Mouse (Mus musculus): Measurements from ENCODE around the gene Cdh16. TPM values are rescaled to one million over a fixed set of nuclear protein-coding genes. Genes with fewer than 3 reads are reported as not detected.

Cdh16 gene
- polyA plus RNA-seq, 1 experiment: not detected

GRCm38 (mm10) chr8:104560731-104561130, 63.5 kb downstream of the Cdh16 start:
- TF ChIP-seq CTCF (IDR thresholded peaks at IDR 0.05; ENCODE audit: borderline replicate concordance, insufficient read depth, low read length) (no peak), POLR2A (IDR thresholded peaks at IDR 0.05; ENCODE audit: low read depth, low read length) (no peak)
- Histone ChIP-seq H3K27ac (ENCODE audit: insufficient read depth, low read length) (no peak overlapping the region), H3K4me3 (ENCODE audit: insufficient read depth, low read length) (no peak overlapping the region), H3K4me1 (ENCODE audit: control insufficient read depth, insufficient read depth, low read length) (no peaks in the 10 kb centered on the region)

GRCm38 (mm10) chr8:104557226-104557625, 67.0 kb downstream of the Cdh16 start:
- Histone ChIP-seq H3K27ac (ENCODE audit: insufficient read depth, low read length) (no peak overlapping the region), H3K4me1 (ENCODE audit: control insufficient read depth, insufficient read depth, low read length) (no peaks in the 10 kb centered on the region)
- no peak for TF ChIP-seq POLR2A (IDR thresholded peaks at IDR 0.05; ENCODE audit: low read depth, low read length)
- no peak for TF ChIP-seq CTCF (IDR thresholded peaks at IDR 0.05; ENCODE audit: borderline replicate concordance, insufficient read depth, low read length)

GRCm38 (mm10) chr8:104555191-104555590, 69.0 kb downstream of the Cdh16 start:
- no peak overlapping the region for H3K4me3 ChIP-seq (ENCODE audit: insufficient read depth, low read length)
- TF ChIP-seq POLR2A (IDR thresholded peaks at IDR 0.05; ENCODE audit: low read depth, low read length): no peak
- no peak overlapping the region for H3K27ac ChIP-seq (ENCODE audit: insufficient read depth, low read length)

More at GRCm38 (mm10) chr8:104557226-104557625, 67.0 kb downstream of the Cdh16 start:
- no peak overlapping the region for H3K4me3 ChIP-seq (ENCODE audit: insufficient read depth, low read length)

More at GRCm38 (mm10) chr8:104555191-104555590, 69.0 kb downstream of the Cdh16 start:
- H3K4me1 ChIP-seq (ENCODE audit: control insufficient read depth, insufficient read depth, low read length): no peaks in the 10 kb centered on the region

Other genes with a start within 250 kb of the Cdh16 start
- gene Cmtm4, start 228.6 kb downstream of the Cdh16 start, polyA plus RNA-seq (2011; ENCODE audit: insufficient read length, low read depth, missing spikeins): 28.2 and 29.1 TPM in 2 replicates
- 106 and 135 TPM in 2 replicates for gene Dync1li2, start 181.3 kb downstream of the Cdh16 start, polyA plus RNA-seq (2011; ENCODE audit: insufficient read length, low read depth, missing spikeins)
- 0.25 and 0.33 TPM in 2 replicates for gene Terb1, start 114.5 kb downstream of the Cdh16 start, polyA plus RNA-seq (2011; ENCODE audit: insufficient read length, low read depth, missing spikeins)
- gene Nae1, start 89.8 kb downstream of the Cdh16 start, polyA plus RNA-seq (2011; ENCODE audit: insufficient read length, low read depth, missing spikeins): 69.9 and 85.6 TPM in 2 replicates
- 0.58 and 0.84 TPM in 2 replicates for gene Car7, start 89.7 kb downstream of the Cdh16 start, polyA plus RNA-seq (2011; ENCODE audit: insufficient read length, low read depth, missing spikeins)
- 4.0 and 5.1 TPM in 2 replicates for gene Pdp2, start 32.9 kb downstream of the Cdh16 start, polyA plus RNA-seq (2011; ENCODE audit: insufficient read length, low read depth, missing spikeins)
- 4.9 and 7.2 TPM in 2 replicates for gene Rrad, start 6.9 kb upstream of the Cdh16 start, polyA plus RNA-seq (2011; ENCODE audit: insufficient read length, low read depth, missing spikeins)
- gene Ciao2b, start 17.6 kb upstream of the Cdh16 start, polyA plus RNA-seq (2011; ENCODE audit: insufficient read length, low read depth, missing spikeins): 43.6 and 50.4 TPM in 2 replicates
- gene Ces2a, start 109.6 kb upstream of the Cdh16 start, polyA plus RNA-seq (2011; ENCODE audit: insufficient read length, low read depth, missing spikeins): not detected in 2 replicates
- not detected in 2 replicates for gene Ces2b, start 207.2 kb upstream of the Cdh16 start, polyA plus RNA-seq (2011; ENCODE audit: insufficient read length, low read depth, missing spikeins)
- gene Ces2c, start 222.7 kb upstream of the Cdh16 start, polyA plus RNA-seq (2011; ENCODE audit: insufficient read length, low read depth, missing spikeins): not detected in 2 replicates